Mouse (Mus musculus) forebrain, postnatal 0 days (tissue): ENCODE data around the gene Pgpep1. TPM values are rescaled to one million over a fixed set of nuclear protein-coding genes. Genes with fewer than 3 reads are reported as not detected.

Experiments used
- ATAC-seq: fragments of 200-750 bp; cut with Nextera tagmentation; 2 replicates; pipeline ENCODE4 v1.8.0; 2017; ENCODE audit warnings: mild to moderate bottlenecking, moderate library complexity
- DNase-seq: peaks from one replicate; pipeline ENCODE4 v3.0.0-alpha.2; 2015
- H3K27ac ChIP-seq: fragments of 300-500 bp; sonication (generic); 2 replicates; pipeline ENCODE4 v1.5.1; 2014; ENCODE audit warnings: low read depth, mild to moderate bottlenecking, antibody characterized with exemption, low read length, moderate library complexity, mixed read lengths
- H3K27me3 ChIP-seq: fragments of 300-500 bp; sonication (generic); 2 replicates; pipeline ENCODE4 v1.6.1; 2014; ENCODE audit warnings: mild to moderate bottlenecking, low read length, mixed read lengths; ENCODE audit not compliant: insufficient read depth
- H3K36me3 ChIP-seq: fragments of 300-500 bp; sonication (generic); 2 replicates; pipeline ENCODE4 v1.6.1; 2014; ENCODE audit warnings: mild to moderate bottlenecking, moderate library complexity; ENCODE audit not compliant: insufficient read depth
- H3K4me1 ChIP-seq: fragments of 300-500 bp; sonication (generic); 2 replicates; pipeline ENCODE4 v1.6.1; 2014; ENCODE audit warnings: antibody characterized with exemption; ENCODE audit not compliant: insufficient read depth
- H3K4me2 ChIP-seq: fragments of 300-500 bp; sonication (generic); 2 replicates; pipeline ENCODE4 v1.6.1; 2014; ENCODE audit warnings: low read depth, mild to moderate bottlenecking, moderate library complexity
- H3K4me3 ChIP-seq: fragments of 300-500 bp; sonication (generic); 2 replicates; pipeline ENCODE4 v1.5.1; 2014; ENCODE audit warnings: low read depth, low read length, mixed read lengths
- H3K9ac ChIP-seq: fragments of 300-500 bp; sonication (generic); 2 replicates; pipeline ENCODE4 v1.6.1; 2014; ENCODE audit warnings: mild to moderate bottlenecking
- H3K9me3 ChIP-seq: fragments of 300-500 bp; sonication (generic); 2 replicates; pipeline ENCODE4 v1.6.1; 2016; ENCODE audit warnings: low read length
- CTCF ChIP-seq: sonication (generic); IDR thresholded peaks from 2 replicates; pipeline ENCODE4 v1.5.1; 2016; ENCODE audit warnings: antibody characterized with exemption, control low read depth, low read depth
- WGBS: fragments of 180-500 bp; shearing (Covaris S2); extraction: QIAGEN DNeasy Blood & Tissue Kit; methylation state at CpG from one replicate; pipeline ENCODE4 v1.1.7; 2014; 5-methylcytosine and 5-hydroxymethylcytosine counted together
- polyA plus RNA-seq: library from polyadenylated mRNA; unstranded; fragments of >200 nt; fragmentation: Nextera tagmentation; extraction: Ambion mirVana; gene quantifications from 2 replicates; pipeline ENCODE4 v1.2.1, GENCODE M21; 2015
- total RNA-seq: library from RNA; depleted of rRNA; stranded (reverse); fragments of >200 nt; gene quantifications from 2 replicates; pipeline ENCODE4 v1.2.3, GENCODE M21; 2014

Pgpep1 gene
- total and polyA plus RNA-seq, 2 experiments from 2014 or later: 22.1 to 26.1 TPM

DNA sequence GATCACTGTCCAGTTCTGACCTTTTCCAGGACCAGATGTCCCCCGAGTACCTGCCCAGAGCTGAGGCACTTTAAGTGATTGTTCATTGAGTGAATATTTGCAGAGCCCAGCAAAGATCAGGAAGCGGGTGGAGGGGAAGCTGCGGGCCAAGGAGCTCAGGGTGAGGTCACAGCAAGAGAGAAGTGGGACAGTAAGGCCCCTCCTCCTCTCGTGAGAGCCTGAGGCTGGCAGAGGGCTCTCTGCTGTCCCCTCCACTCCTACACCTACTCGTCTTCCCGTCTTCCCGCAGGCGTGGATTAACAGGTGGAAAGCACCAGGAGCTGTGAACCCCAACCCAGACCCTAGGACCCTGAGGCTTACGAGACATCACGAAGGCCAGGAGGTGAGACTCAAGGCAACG lies 43.5 kb downstream of the Pgpep1 start:
- H3K4me3 ChIP-seq: no peak overlapping the region
- no peak overlapping the region for H3K27ac ChIP-seq
- DNase-seq: no peak
- H3K4me2 ChIP-seq: no peak overlapping the region
- no peaks in the 10 kb centered on the region; the same call in 1 of the 2 replicates for H3K4me1 ChIP-seq
- H3K27me3 ChIP-seq: peaks cover under 1% of the 10 kb centered on the region; the same call in 1 of the 2 replicates
- no peak for TF ChIP-seq CTCF
- no peaks in the 10 kb centered on the region for H3K9me3 ChIP-seq
- H3K36me3 ChIP-seq: no peaks in the 10 kb centered on the region
- 61% methylated on average over 11 of the region's 11 CpGs for WGBS
- H3K9ac ChIP-seq: no peak overlapping the region
- no peak for ATAC-seq

DNA sequence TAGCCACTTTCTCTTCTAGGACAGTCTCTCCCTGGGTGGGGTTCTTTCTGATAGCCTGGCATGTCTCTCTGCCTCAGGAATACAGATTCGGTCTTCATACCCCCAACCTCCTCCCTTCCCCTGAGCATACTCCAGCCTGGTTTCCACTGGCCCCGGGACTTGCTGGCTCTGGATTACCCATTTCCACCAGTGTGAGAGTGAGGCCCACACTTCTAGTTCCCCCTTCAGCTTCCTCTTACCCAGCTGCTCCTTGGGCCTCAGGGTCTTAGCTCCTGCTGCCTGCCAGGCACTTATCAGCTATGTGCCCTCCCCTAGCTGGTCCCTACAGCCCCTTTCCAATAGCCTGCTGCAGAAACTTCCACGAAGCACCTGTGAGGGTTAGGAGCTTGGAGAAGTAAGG lies 44.3 kb downstream of the Pgpep1 start, which contains the start of gene Lrrc25:
Gene Lrrc25, plus strand, starts transcription at position 262 of the 400 bp plus-strand sequence.
- H3K4me1 ChIP-seq: peaks cover 7% of the 10 kb centered on the region; the same call in 1 of the 2 replicates
- ATAC-seq: no peak
- no peak within 1 kb of the TSS for H3K9ac ChIP-seq

DNA sequence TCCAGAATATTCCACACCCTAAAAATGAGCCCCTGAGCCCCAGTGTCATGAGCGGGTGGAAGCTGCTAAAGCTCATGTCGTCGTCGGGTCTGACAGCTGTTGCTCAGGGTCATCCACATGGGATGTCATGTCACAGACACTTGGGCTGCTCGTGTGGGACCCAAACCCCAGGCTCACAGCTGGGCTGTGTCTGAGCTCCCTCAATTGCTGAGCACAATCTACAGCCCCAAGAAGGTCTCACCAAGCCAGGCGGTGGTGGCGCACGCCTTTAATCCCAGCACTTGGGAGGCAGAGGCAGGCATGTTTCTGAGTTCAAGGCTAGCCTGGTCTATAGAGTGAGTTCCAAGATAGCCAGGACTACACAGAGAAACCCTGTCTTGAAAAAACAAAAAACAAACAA lies 44.9 kb downstream of the Pgpep1 start:
- 91% methylated on average over 8 of the region's 8 CpGs for WGBS

More for the DNA sequence above, 44.3 kb downstream of the Pgpep1 start, which contains the start of gene Lrrc25:
- no peak for DNase-seq
- 95% methylated on average over 3 of the region's 3 CpGs for WGBS
- no peak within 1 kb of the TSS for H3K4me3 ChIP-seq
- H3K36me3 ChIP-seq: no peaks in the 10 kb centered on the region
- no peak within 1 kb of the TSS for H3K27ac ChIP-seq
- H3K27me3 ChIP-seq: peaks cover 8% of the 10 kb centered on the region; the same call in 1 of the 2 replicates
- TF ChIP-seq CTCF: no peak
- H3K9me3 ChIP-seq: no peaks in the 10 kb centered on the region
- no peak within 1 kb of the TSS for H3K4me2 ChIP-seq

DNA sequence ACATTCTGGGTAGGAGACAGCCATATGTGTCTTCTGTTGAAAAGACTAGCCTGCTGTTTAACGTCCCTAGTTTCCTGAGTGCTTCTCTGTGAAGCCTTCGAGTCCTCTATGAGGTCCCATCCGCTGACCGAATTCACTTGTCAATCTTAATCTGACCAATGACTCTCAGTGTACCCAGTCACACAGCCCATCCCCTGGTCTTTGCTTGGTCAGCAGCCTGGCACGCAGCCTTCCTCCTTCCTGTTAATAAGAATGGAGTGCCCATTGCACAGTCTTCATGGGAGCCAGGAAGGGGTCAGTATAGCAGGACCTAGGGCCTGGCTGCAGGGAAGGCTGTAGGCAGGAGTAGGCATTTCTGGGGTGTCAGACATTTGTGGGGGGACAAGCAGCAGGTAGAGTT lies 45.7 kb downstream of the Pgpep1 start:
- Histone ChIP-seq H3K27me3 (peaks cover 9% of the 10 kb centered on the region; the same call in 1 of the 2 replicates), H3K36me3 (no peaks in the 10 kb centered on the region), H3K9me3 (no peaks in the 10 kb centered on the region), H3K4me2 (no peak overlapping the region), H3K4me3 (no peak overlapping the region), H3K27ac (no peak overlapping the region), H3K9ac (no peak overlapping the region), H3K4me1 (peaks cover 12% of the 10 kb centered on the region; the same call in 1 of the 2 replicates)
- 76% methylated on average over 5 of the region's 5 CpGs for WGBS
- ATAC-seq: no peak
- no peak for DNase-seq
- no peak for TF ChIP-seq CTCF

More for the DNA sequence above, 44.9 kb downstream of the Pgpep1 start:
- peaks cover 10% of the 10 kb centered on the region; the same call in 1 of the 2 replicates for H3K4me1 ChIP-seq
- no peaks in the 10 kb centered on the region for H3K9me3 ChIP-seq
- H3K4me3 ChIP-seq: no peak overlapping the region
- DNase-seq (no peak), ATAC-seq (no peak)
- peaks cover 9% of the 10 kb centered on the region; the same call in 1 of the 2 replicates for H3K27me3 ChIP-seq
- H3K36me3 ChIP-seq: no peaks in the 10 kb centered on the region
- TF ChIP-seq CTCF: no peak
- no peak overlapping the region for H3K9ac ChIP-seq
- H3K4me2 ChIP-seq: no peak overlapping the region
- H3K27ac ChIP-seq: no peak overlapping the region

DNA sequence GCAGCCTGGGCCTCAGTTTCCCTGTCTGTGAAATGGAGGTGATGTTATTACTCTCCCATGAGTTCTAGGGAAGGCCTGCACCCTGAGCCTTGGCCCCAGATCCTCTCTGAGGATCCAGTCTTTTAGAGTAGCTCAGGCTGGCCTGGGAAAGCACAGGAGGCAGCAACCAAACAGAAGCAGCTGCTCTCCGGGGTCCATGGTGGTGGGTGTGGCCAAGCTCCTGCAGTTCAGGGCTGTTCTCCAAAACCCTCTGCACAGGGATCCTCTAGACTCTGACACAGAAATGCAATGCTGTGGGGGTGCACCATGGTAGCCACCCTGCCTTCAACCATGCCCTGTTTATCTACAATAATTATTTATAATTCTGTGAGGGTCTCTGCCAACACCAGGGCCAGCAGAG lies 46.4 kb downstream of the Pgpep1 start:
- Histone ChIP-seq H3K27ac (no peak overlapping the region), H3K9ac (no peak overlapping the region), H3K4me2 (no peak overlapping the region), H3K4me1 (peaks cover 16% of the 10 kb centered on the region), H3K36me3 (no peaks in the 10 kb centered on the region), H3K9me3 (no peaks in the 10 kb centered on the region), H3K27me3 (peaks cover 14% of the 10 kb centered on the region; the same call in 1 of the 2 replicates), H3K4me3 (no peak overlapping the region)
- ATAC-seq (no peak), DNase-seq (no peak)
- 9% methylated on average over 1 of the region's 1 CpGs for WGBS
- no peak for TF ChIP-seq CTCF

DNA sequence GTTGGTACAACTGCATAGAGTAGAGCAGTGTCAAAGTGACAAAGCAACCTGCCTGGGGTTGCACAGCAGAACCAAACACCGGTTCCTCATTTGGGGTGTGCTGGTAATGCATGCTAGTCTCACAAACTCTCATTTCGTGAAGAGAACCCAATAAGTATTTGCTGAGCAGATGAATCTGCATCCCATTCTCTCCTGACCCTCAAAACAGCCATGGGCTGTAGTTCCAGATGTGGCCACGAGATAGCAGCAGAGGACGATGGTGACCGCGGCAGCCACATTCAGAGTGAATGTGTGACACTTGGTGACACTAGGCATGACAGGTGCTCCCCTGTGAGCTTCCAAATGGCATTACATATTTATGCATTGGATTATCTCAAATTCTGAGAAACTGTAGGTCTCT lies 48.3 kb downstream of the Pgpep1 start:
- ATAC-seq (no peak), DNase-seq (peak; percentile 82)
- H3K4me2 ChIP-seq: peak overlapping the region; percentile 89
- peaks cover 14% of the 10 kb centered on the region; the same call in 1 of the 2 replicates for H3K27me3 ChIP-seq
- H3K9me3 ChIP-seq: no peaks in the 10 kb centered on the region
- no peaks in the 10 kb centered on the region for H3K36me3 ChIP-seq
- TF ChIP-seq CTCF: peak; percentile 94
- H3K4me3 ChIP-seq: peak overlapping the region; percentile 34; the same call in 1 of the 2 replicates
- peak overlapping the region; percentile 58; the same call in 1 of the 2 replicates for H3K27ac ChIP-seq
- no peak overlapping the region; the same call in 1 of the 2 replicates for H3K9ac ChIP-seq
- H3K4me1 ChIP-seq: peaks cover 24% of the 10 kb centered on the region
- 0% methylated on average over 6 of the region's 6 CpGs for WGBS
